Mouse (Mus musculus): ENCODE measurements around the gene Tnrc6c. TPM values are rescaled to one million over a fixed set of nuclear protein-coding genes. Genes with fewer than 3 reads are reported as not detected.
A peak's percentile ranks its signal among the peaks of the same experiment; 100 is the strongest.

The Tnrc6c gene
- total RNA-seq, 2 experiments from 2014 or later: 47.7 to 65.3 TPM

- intact Hi-C loops (cut with DNase I): no loop called here
- DNase-seq (ENCODE audit: low spot score in 2 of 2): no peak
Measured at GRCm38 (mm10) chr11:117712065-117712464, 58.0 kb downstream of the Tnrc6c start.

- DNase-seq (ENCODE audit: low spot score in 2 of 2): no peak
- intact Hi-C loops (cut with DNase I): no loop called here
Measured at GRCm38 (mm10) chr11:117713375-117713774, 59.3 kb downstream of the Tnrc6c start.

- intact Hi-C loops (cut with DNase I): no loop called here
- DNase-seq (ENCODE audit: low spot score in 2 of 2): no peak
Measured at GRCm38 (mm10) chr11:117718838-117719237, 64.7 kb downstream of the Tnrc6c start.

GRCm38 (mm10) chr11:117724604-117725301 lies 70.7 kb downstream of the Tnrc6c start:
- no peak for DNase-seq (ENCODE audit: low spot score in 2 of 2)
- intact Hi-C loops (cut with DNase I): no loop called here

- intact Hi-C loops (cut with DNase I): no loop called here
- DNase-seq (ENCODE audit: low spot score in 2 of 2): no peak
Measured at GRCm38 (mm10) chr11:117727031-117727430, 72.9 kb downstream of the Tnrc6c start.

GRCm38 (mm10) chr11:117728245-117728644 lies 74.2 kb downstream of the Tnrc6c start:
- DNase-seq (ENCODE audit: low spot score in 2 of 2): no peak
- intact Hi-C loops (cut with DNase I): no loop called here

GRCm38 (mm10) chr11:117728841-117729240 lies 74.8 kb downstream of the Tnrc6c start:
- no peak for DNase-seq (ENCODE audit: low spot score in 2 of 2)
- intact Hi-C loops (cut with DNase I): no loop called here

GRCm38 (mm10) chr11:117729341-117729740 lies 75.3 kb downstream of the Tnrc6c start:
- intact Hi-C loops (cut with DNase I): no loop called here
- DNase-seq (ENCODE audit: low spot score in 2 of 2): no peak

GRCm38 (mm10) chr11:117729798-117730489 lies 75.9 kb downstream of the Tnrc6c start:
- intact Hi-C loops (cut with DNase I): no loop called here
- DNase-seq (ENCODE audit: low spot score in 2 of 2): no peak

GRCm38 (mm10) chr11:117730490-117730838 lies 76.4 kb downstream of the Tnrc6c start:
- DNase-seq (ENCODE audit: low spot score in 2 of 2): no peak
- intact Hi-C loops (cut with DNase I): no loop called here

GRCm38 (mm10) chr11:117731470-117731869 lies 77.4 kb downstream of the Tnrc6c start:
- intact Hi-C loops (cut with DNase I): no loop called here

GRCm38 (mm10) chr11:117736037-117736689 lies 82.1 kb downstream of the Tnrc6c start:
- no peak for DNase-seq (ENCODE audit: low spot score in 2 of 2)
- intact Hi-C loops (cut with DNase I): no loop called here

More at GRCm38 (mm10) chr11:117731470-117731869, 77.4 kb downstream of the Tnrc6c start:
- no peak for DNase-seq (ENCODE audit: low spot score in 2 of 2)

GRCm38 (mm10) chr11:117738123-117738522 lies 84.0 kb downstream of the Tnrc6c start:
- intact Hi-C loops (cut with DNase I): no loop called here
- no peak for DNase-seq (ENCODE audit: low spot score in 2 of 2)

- intact Hi-C loops (cut with DNase I): no loop called here
- DNase-seq (ENCODE audit: low spot score in 2 of 2): no peak
Measured at GRCm38 (mm10) chr11:117741128-117741527, 87.0 kb downstream of the Tnrc6c start.

- no peak for DNase-seq (ENCODE audit: low spot score in 2 of 2)
- intact Hi-C loops (cut with DNase I): no loop called here
Measured at GRCm38 (mm10) chr11:117742243-117742642, 88.2 kb downstream of the Tnrc6c start.

GRCm38 (mm10) chr11:117742715-117743114 lies 88.6 kb downstream of the Tnrc6c start:
- intact Hi-C loops (cut with DNase I): no loop called here
- no peak for DNase-seq (ENCODE audit: low spot score in 2 of 2)

GRCm38 (mm10) chr11:117743454-117744030 lies 89.5 kb downstream of the Tnrc6c start:
- intact Hi-C loops (cut with DNase I): no loop called here

GRCm38 (mm10) chr11:117748628-117749027 lies 94.5 kb downstream of the Tnrc6c start:
- no peak for DNase-seq (ENCODE audit: low spot score in 2 of 2)
- intact Hi-C loops (cut with DNase I): no loop called here

More at GRCm38 (mm10) chr11:117743454-117744030, 89.5 kb downstream of the Tnrc6c start:
- DNase-seq (ENCODE audit: low spot score in 2 of 2): no peak

GRCm38 (mm10) chr11:117749414-117749813 lies 95.3 kb downstream of the Tnrc6c start:
- intact Hi-C loops (cut with DNase I): no loop called here

GRCm38 (mm10) chr11:117751544-117751943 lies 97.5 kb downstream of the Tnrc6c start:
- no peak for DNase-seq (ENCODE audit: low spot score in 2 of 2)
- intact Hi-C loops (cut with DNase I): no loop called here

More at GRCm38 (mm10) chr11:117749414-117749813, 95.3 kb downstream of the Tnrc6c start:
- peak; percentile 80 to 85 for DNase-seq (ENCODE audit: low spot score in 2 of 2)

Measured in left cerebral cortex, postnatal 36 days (tissue).